Mouse (Mus musculus): ENCODE measurements around the gene Aqp1. TPM values are rescaled to one million over a fixed set of nuclear protein-coding genes. Genes with fewer than 3 reads are reported as not detected.

The Aqp1 gene
- polyA plus RNA-seq, 1 experiment, result 1.9 TPM

- no peak overlapping the region for H3K27ac ChIP-seq (ENCODE audit: control insufficient read depth, insufficient read depth, low read depth, low read length)
- no peaks in the 10 kb centered on the region for H3K27me3 ChIP-seq (ENCODE audit: control insufficient read depth, insufficient read depth, low read length)
- H3K36me3 ChIP-seq (ENCODE audit: control insufficient read depth, insufficient read depth, low read length), result no peaks in the 10 kb centered on the region
- no peak overlapping the region for H3K4me3 ChIP-seq (ENCODE audit: control insufficient read depth, low read depth, low read length)
- TF ChIP-seq POLR2A (IDR thresholded peaks at IDR 0.05; ENCODE audit: control insufficient read depth, low read depth, low read length), result no peak
- TF ChIP-seq CTCF (IDR thresholded peaks at IDR 0.05; ENCODE audit: control insufficient read depth, insufficient read depth, insufficient replicate concordance, low read depth, low read length), result no peak
- H3K4me1 ChIP-seq (ENCODE audit: control insufficient read depth, insufficient read depth, low read length), result no peaks in the 10 kb centered on the region
Observed at GRCm38 (mm10) chr6:55350383-55350952, 14.2 kb downstream of the Aqp1 start.

- H3K4me3 ChIP-seq (ENCODE audit: control insufficient read depth, low read depth, low read length), result no peak overlapping the region; the same call in 1 of the 2 replicates
- no peak overlapping the region for H3K27ac ChIP-seq (ENCODE audit: control insufficient read depth, insufficient read depth, low read depth, low read length)
Observed at GRCm38 (mm10) chr6:55351712-55352111, 15.5 kb downstream of the Aqp1 start.

GRCm38 (mm10) chr6:55353711-55354445, 17.6 kb downstream of the Aqp1 start:
- Histone ChIP-seq H3K27me3 (ENCODE audit: control insufficient read depth, insufficient read depth, low read length) (no peaks in the 10 kb centered on the region), H3K4me3 (ENCODE audit: control insufficient read depth, low read depth, low read length) (no peak overlapping the region), H3K36me3 (ENCODE audit: control insufficient read depth, insufficient read depth, low read length) (no peaks in the 10 kb centered on the region), H3K4me1 (ENCODE audit: control insufficient read depth, insufficient read depth, low read length) (no peaks in the 10 kb centered on the region), H3K27ac (ENCODE audit: control insufficient read depth, insufficient read depth, low read depth, low read length) (no peak overlapping the region)
- TF ChIP-seq CTCF (IDR thresholded peaks at IDR 0.05; ENCODE audit: control insufficient read depth, insufficient read depth, insufficient replicate concordance, low read depth, low read length) (no peak), POLR2A (IDR thresholded peaks at IDR 0.05; ENCODE audit: control insufficient read depth, low read depth, low read length) (no peak)

More at GRCm38 (mm10) chr6:55351712-55352111, 15.5 kb downstream of the Aqp1 start:
- Histone ChIP-seq H3K4me1 (ENCODE audit: control insufficient read depth, insufficient read depth, low read length) (no peaks in the 10 kb centered on the region), H3K36me3 (ENCODE audit: control insufficient read depth, insufficient read depth, low read length) (no peaks in the 10 kb centered on the region), H3K27me3 (ENCODE audit: control insufficient read depth, insufficient read depth, low read length) (no peaks in the 10 kb centered on the region)
- TF ChIP-seq CTCF (IDR thresholded peaks at IDR 0.05; ENCODE audit: control insufficient read depth, insufficient read depth, insufficient replicate concordance, low read depth, low read length) (no peak), POLR2A (IDR thresholded peaks at IDR 0.05; ENCODE audit: control insufficient read depth, low read depth, low read length) (no peak)

- TF ChIP-seq POLR2A (IDR thresholded peaks at IDR 0.05; ENCODE audit: control insufficient read depth, low read depth, low read length) (no peak), CTCF (IDR thresholded peaks at IDR 0.05; ENCODE audit: control insufficient read depth, insufficient read depth, insufficient replicate concordance, low read depth, low read length) (no peak)
- Histone ChIP-seq H3K27ac (ENCODE audit: control insufficient read depth, insufficient read depth, low read depth, low read length) (no peak overlapping the region), H3K4me1 (ENCODE audit: control insufficient read depth, insufficient read depth, low read length) (no peaks in the 10 kb centered on the region)
Observed at GRCm38 (mm10) chr6:55354456-55355117, 18.4 kb downstream of the Aqp1 start.

GRCm38 (mm10) chr6:55355575-55355974, 19.3 kb downstream of the Aqp1 start:
- no peak overlapping the region for H3K27ac ChIP-seq (ENCODE audit: control insufficient read depth, insufficient read depth, low read depth, low read length)
- TF ChIP-seq CTCF (IDR thresholded peaks at IDR 0.05; ENCODE audit: control insufficient read depth, insufficient read depth, insufficient replicate concordance, low read depth, low read length) (no peak), POLR2A (IDR thresholded peaks at IDR 0.05; ENCODE audit: control insufficient read depth, low read depth, low read length) (no peak)
- H3K4me3 ChIP-seq (ENCODE audit: control insufficient read depth, low read depth, low read length), result no peak overlapping the region
- no peaks in the 10 kb centered on the region for H3K36me3 ChIP-seq (ENCODE audit: control insufficient read depth, insufficient read depth, low read length)
- H3K27me3 ChIP-seq (ENCODE audit: control insufficient read depth, insufficient read depth, low read length), result no peaks in the 10 kb centered on the region
- no peaks in the 10 kb centered on the region for H3K4me1 ChIP-seq (ENCODE audit: control insufficient read depth, insufficient read depth, low read length)

More at GRCm38 (mm10) chr6:55354456-55355117, 18.4 kb downstream of the Aqp1 start:
- H3K36me3 ChIP-seq (ENCODE audit: control insufficient read depth, insufficient read depth, low read length), result no peaks in the 10 kb centered on the region
- no peaks in the 10 kb centered on the region for H3K27me3 ChIP-seq (ENCODE audit: control insufficient read depth, insufficient read depth, low read length)
- H3K4me3 ChIP-seq (ENCODE audit: control insufficient read depth, low read depth, low read length), result no peak overlapping the region

- no peak overlapping the region for H3K4me3 ChIP-seq (ENCODE audit: control insufficient read depth, low read depth, low read length)
- no peak overlapping the region for H3K27ac ChIP-seq (ENCODE audit: control insufficient read depth, insufficient read depth, low read depth, low read length)
- no peak for TF ChIP-seq POLR2A (IDR thresholded peaks at IDR 0.05; ENCODE audit: control insufficient read depth, low read depth, low read length)
- no peak for TF ChIP-seq CTCF (IDR thresholded peaks at IDR 0.05; ENCODE audit: control insufficient read depth, insufficient read depth, insufficient replicate concordance, low read depth, low read length)
Observed at GRCm38 (mm10) chr6:55356017-55356703, 19.9 kb downstream of the Aqp1 start.

More at GRCm38 (mm10) chr6:55356017-55356703, 19.9 kb downstream of the Aqp1 start:
- no peaks in the 10 kb centered on the region for H3K27me3 ChIP-seq (ENCODE audit: control insufficient read depth, insufficient read depth, low read length)
- no peaks in the 10 kb centered on the region for H3K36me3 ChIP-seq (ENCODE audit: control insufficient read depth, insufficient read depth, low read length)
- H3K4me1 ChIP-seq (ENCODE audit: control insufficient read depth, insufficient read depth, low read length), result no peaks in the 10 kb centered on the region
